Mouse (Mus musculus) midbrain, embryonic 14.5 days (tissue): ENCODE data around the gene Mrpl24. TPM values are rescaled to one million over a fixed set of nuclear protein-coding genes. Genes with fewer than 3 reads are reported as not detected.

Experiments used
- ATAC-seq: fragments of 200-750 bp; cut with Nextera tagmentation; 2 replicates; pipeline ENCODE4 v1.8.0; 2017; ENCODE audit warnings: moderate number of reproducible peaks, moderate library complexity; ENCODE audit not compliant: low FRiP score, low TSS enrichment
- DNase-seq: peaks from one replicate; pipeline ENCODE4 v3.0.0-alpha.2; 2015
- H3K27ac ChIP-seq: fragments of 300-500 bp; sonication (generic); replicated peaks from 2 replicates; pipeline ENCODE4 v1.5.1; 2014; ENCODE audit warnings: mild to moderate bottlenecking, low read depth, low read length, moderate library complexity
- H3K27me3 ChIP-seq: fragments of 300-500 bp; sonication (generic); 2 replicates; pipeline ENCODE4 v1.6.1; 2014; ENCODE audit warnings: low read length, control low read depth, mixed read lengths; ENCODE audit not compliant: control insufficient read depth, insufficient read depth
- H3K36me3 ChIP-seq: fragments of 300-500 bp; sonication (generic); 2 replicates; pipeline ENCODE4 v1.6.1; 2014; ENCODE audit warnings: low read length, control low read depth; ENCODE audit not compliant: control insufficient read depth, insufficient read depth
- H3K4me1 ChIP-seq: fragments of 300-500 bp; sonication (generic); 2 replicates; pipeline ENCODE4 v1.6.1; 2014; ENCODE audit warnings: mild to moderate bottlenecking, antibody characterized with exemption, low read length, control low read depth; ENCODE audit not compliant: control insufficient read depth, insufficient read depth
- H3K4me2 ChIP-seq: fragments of 300-500 bp; sonication (generic); 2 replicates; pipeline ENCODE4 v1.6.1; 2014; ENCODE audit warnings: mild to moderate bottlenecking, low read length, moderate library complexity
- H3K4me3 ChIP-seq: fragments of 300-500 bp; sonication (generic); replicated peaks from 2 replicates; pipeline ENCODE4 v1.5.1; 2014; ENCODE audit warnings: low read depth, low read length
- H3K9ac ChIP-seq: fragments of 300-500 bp; sonication (generic); replicated peaks from 2 replicates; pipeline ENCODE4 v1.6.1; 2014; ENCODE audit warnings: mild to moderate bottlenecking, low read length, moderate library complexity
- H3K9me3 ChIP-seq: fragments of 300-500 bp; sonication (generic); 2 replicates; pipeline ENCODE4 v1.6.1; 2016; ENCODE audit warnings: low read length, control low read depth, mixed read lengths; ENCODE audit not compliant: control insufficient read depth
- WGBS: fragments of 180-500 bp; shearing (Covaris S2); extraction: QIAGEN DNeasy Blood & Tissue Kit; methylation state at CpG from one replicate; pipeline ENCODE4 v1.1.7; 2014; 5-methylcytosine and 5-hydroxymethylcytosine counted together
- polyA plus RNA-seq: library from polyadenylated mRNA; unstranded; fragments of >200 nt; fragmentation: Nextera tagmentation; extraction: Ambion mirVana; gene quantifications from 2 replicates; pipeline ENCODE4 v1.2.1, GENCODE M21; 2014

Gene Mrpl24
- polyA plus RNA-seq, 1 experiment from 2014 or later, result 56.3 TPM

DNA sequence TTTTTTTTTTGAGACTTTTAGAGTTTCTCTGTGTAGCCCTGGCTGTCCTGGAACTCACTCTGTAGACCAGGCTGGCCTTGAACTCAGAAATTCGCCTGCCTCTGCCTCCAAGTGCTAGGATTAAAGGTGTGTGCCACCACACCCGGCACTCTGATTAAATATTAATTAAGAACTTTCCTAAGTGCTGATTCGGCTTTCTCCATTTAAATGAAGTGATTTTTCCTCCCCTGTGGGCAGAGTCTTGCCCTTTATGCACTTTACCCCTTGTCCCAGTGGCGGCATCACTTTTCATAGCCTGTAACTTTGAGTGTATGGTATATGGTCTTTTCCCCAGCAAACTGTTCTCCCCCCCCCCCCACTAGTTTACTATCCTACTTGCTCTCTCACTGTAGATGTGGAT is 15.9 kb downstream of the Mrpl24 start:
- H3K9ac ChIP-seq, result no peak overlapping the region
- H3K27me3 ChIP-seq, result no peaks in the 10 kb centered on the region
- peaks cover 63% of the 10 kb centered on the region for H3K36me3 ChIP-seq
- DNase-seq (no peak), ATAC-seq (no peak)
- H3K9me3 ChIP-seq, result no peaks in the 10 kb centered on the region
- WGBS, result 84% methylated on average over 4 of the region's 4 CpGs
- no peak overlapping the region for H3K4me3 ChIP-seq
- no peak overlapping the region for H3K4me2 ChIP-seq
- H3K27ac ChIP-seq, result no peak overlapping the region
- peaks cover 7% of the 10 kb centered on the region for H3K4me1 ChIP-seq

DNA sequence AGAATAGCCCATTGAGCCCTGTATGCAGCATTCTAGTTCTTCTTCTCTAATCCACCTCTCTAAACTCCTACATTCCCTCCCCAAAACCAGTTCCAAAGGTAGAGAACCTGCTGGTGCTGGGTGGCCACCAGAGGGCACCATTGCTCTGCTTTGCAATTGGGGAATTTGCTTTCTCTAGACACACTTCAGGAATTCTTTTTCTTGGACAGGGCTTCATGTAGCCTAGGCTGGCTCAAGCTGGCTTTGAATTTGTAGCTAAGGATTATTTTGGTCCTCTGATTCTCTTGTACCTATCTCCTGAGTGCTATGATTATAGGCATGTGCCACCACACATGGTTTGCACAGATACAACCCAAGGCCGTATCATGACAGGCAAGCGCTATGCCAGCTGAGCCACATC is 16.5 kb downstream of the Mrpl24 start:
- H3K4me2 ChIP-seq, result no peak overlapping the region
- peaks cover 69% of the 10 kb centered on the region for H3K36me3 ChIP-seq
- 90% methylated on average over 2 of the region's 2 CpGs for WGBS

DNA sequence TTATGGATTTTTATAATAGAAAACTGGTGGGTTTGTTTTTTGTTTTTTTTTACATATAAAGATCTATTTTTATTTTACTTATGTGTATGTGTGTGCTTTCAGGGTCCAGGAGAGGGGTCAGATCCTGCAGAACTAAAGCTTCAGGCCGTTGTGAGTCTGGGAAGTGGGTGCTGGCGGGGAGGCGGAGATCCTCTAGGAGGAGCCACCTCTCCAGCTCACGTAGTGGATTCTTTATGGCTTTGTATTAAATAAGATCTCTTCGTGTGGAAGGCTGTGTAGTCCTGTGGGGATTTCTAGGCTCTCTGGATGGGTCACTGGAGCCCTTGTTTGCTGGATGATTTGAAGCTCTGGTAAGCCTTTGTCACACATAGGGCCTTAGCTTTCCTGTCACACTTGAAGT is 21.3 kb downstream of the Mrpl24 start:
- no peak overlapping the region for H3K4me2 ChIP-seq
- no peaks in the 10 kb centered on the region for H3K27me3 ChIP-seq
- H3K27ac ChIP-seq, result no peak overlapping the region
- ATAC-seq, result no peak
- H3K4me3 ChIP-seq, result no peak overlapping the region
- peaks cover 69% of the 10 kb centered on the region for H3K36me3 ChIP-seq
- DNase-seq, result no peak
- no peak overlapping the region for H3K9ac ChIP-seq
- H3K9me3 ChIP-seq, result no peaks in the 10 kb centered on the region
- peaks cover 11% of the 10 kb centered on the region; the same call in 1 of the 2 replicates for H3K4me1 ChIP-seq
- WGBS, result 57% methylated on average over 5 of the region's 5 CpGs

More for the DNA sequence above, 16.5 kb downstream of the Mrpl24 start:
- DNase-seq (peak; percentile 93), ATAC-seq (peak; percentile 50; the same call in 1 of the 2 replicates)
- Histone ChIP-seq H3K4me3 (no peak overlapping the region), H3K4me1 (peaks cover 6% of the 10 kb centered on the region), H3K9me3 (no peaks in the 10 kb centered on the region), H3K27me3 (no peaks in the 10 kb centered on the region), H3K9ac (peak overlapping the region; percentile 9; the same call in 1 of the 2 replicates), H3K27ac (no peak overlapping the region)

DNA sequence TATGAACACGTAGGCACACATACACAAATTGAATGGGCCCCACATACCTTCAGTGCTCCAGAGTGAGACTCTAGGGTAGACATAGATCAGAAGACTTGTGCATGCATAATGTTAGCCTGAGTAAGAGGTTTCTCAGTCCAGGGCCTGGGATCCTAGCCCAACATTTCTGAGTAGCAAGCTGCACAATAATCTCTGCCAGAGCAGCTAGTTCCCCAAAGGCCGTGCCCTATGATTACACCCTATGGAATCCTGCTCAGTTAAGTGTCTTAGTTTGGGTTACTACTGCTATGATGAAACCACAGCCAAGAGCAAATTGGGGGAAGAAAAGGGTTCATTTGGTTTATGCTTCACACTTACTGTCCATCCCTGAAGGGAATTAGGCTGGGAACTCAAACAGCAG is 23.2 kb downstream of the Mrpl24 start:
- no peak overlapping the region for H3K4me2 ChIP-seq
- H3K4me3 ChIP-seq, result no peak overlapping the region
- 93% methylated on average over 2 of the region's 2 CpGs for WGBS
- ATAC-seq, result no peak
- peaks cover 63% of the 10 kb centered on the region for H3K36me3 ChIP-seq
- H3K27me3 ChIP-seq, result no peaks in the 10 kb centered on the region
- H3K9me3 ChIP-seq, result no peaks in the 10 kb centered on the region
- H3K4me1 ChIP-seq, result peaks cover 28% of the 10 kb centered on the region
- DNase-seq, result no peak
- H3K9ac ChIP-seq, result no peak overlapping the region
- H3K27ac ChIP-seq, result no peak overlapping the region

DNA sequence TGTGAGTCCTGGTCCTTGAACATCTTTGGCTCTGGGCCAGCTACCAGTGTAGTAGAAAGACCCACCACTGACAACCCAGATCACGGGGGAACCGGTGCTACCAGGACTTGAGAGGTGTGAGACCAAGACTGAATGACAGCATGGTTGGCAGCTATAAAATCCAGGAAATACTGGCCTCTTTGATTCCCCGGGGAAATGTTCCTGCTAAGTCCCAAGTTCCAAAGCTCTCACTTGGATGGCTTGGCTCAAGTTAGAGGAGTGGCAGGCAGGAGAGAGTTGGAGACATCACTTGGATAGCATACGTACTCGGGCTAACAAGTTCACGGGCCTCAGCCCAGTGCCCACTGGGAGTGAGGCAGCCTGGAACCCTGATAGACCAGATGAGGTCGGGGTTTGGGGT is 24.3 kb downstream of the Mrpl24 start:
- H3K27me3 ChIP-seq, result no peaks in the 10 kb centered on the region
- DNase-seq (no peak), ATAC-seq (no peak)
- no peak overlapping the region for H3K4me3 ChIP-seq
- no peak overlapping the region for H3K4me2 ChIP-seq
- peaks cover 52% of the 10 kb centered on the region for H3K36me3 ChIP-seq
- no peak overlapping the region for H3K9ac ChIP-seq
- no peak overlapping the region for H3K27ac ChIP-seq
- 86% methylated on average over 7 of the region's 7 CpGs for WGBS
- peaks cover 39% of the 10 kb centered on the region for H3K4me1 ChIP-seq
- no peaks in the 10 kb centered on the region for H3K9me3 ChIP-seq

DNA sequence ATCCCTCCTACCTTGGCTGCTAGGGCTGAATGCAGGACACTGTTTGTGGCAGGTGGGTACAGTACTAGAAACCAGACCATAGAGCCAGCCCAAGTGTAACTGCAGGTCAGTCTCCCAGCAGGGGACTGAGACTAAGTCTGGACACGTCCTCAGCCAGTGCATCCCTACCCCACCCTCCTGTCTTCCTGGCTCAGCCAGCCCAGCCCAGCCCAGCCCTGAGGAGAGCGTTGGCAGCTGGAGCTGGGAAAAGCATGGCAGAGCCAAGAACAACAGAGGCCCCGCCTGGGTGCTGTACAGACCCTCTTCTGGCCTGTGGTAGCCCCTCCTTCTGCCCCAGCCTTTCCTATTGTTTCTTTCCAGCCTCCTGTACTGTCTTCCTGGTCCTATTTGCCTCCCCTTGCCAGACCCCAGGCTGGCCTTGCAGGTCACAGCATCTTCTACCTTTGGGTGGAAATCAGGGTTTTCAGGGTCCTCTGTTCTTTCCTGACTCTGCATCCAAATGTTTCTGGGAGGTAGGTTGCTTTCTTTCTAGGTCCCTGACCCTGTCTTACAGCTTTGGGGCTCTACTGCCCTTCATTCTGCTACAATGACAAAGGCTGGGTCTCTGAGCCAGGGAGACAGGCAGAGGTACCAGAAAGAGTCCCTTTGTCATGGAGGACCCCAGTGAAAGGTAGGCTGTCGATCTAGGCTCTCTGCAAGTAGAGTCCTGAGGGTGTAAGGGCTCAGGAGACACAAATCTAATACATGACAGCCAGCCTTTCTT is 25.7 kb downstream of the Mrpl24 start:
- Histone ChIP-seq H3K36me3 (peaks cover 38% of the 10 kb centered on the region), H3K4me2 (no peak overlapping the region), H3K27ac (0 out of 2 replicates have a peak overlapping the region, but pooled peaks have one; percentile 45), H3K4me3 (no peak overlapping the region), H3K9me3 (no peaks in the 10 kb centered on the region), H3K4me1 (peaks cover 54% of the 10 kb centered on the region), H3K27me3 (no peaks in the 10 kb centered on the region), H3K9ac (no peak overlapping the region)
- 7% methylated on average over 4 of the region's 4 CpGs for WGBS
- ATAC-seq, result peak; percentile 43; the same call in 1 of the 2 replicates
- peak; percentile 29 for DNase-seq

DNA sequence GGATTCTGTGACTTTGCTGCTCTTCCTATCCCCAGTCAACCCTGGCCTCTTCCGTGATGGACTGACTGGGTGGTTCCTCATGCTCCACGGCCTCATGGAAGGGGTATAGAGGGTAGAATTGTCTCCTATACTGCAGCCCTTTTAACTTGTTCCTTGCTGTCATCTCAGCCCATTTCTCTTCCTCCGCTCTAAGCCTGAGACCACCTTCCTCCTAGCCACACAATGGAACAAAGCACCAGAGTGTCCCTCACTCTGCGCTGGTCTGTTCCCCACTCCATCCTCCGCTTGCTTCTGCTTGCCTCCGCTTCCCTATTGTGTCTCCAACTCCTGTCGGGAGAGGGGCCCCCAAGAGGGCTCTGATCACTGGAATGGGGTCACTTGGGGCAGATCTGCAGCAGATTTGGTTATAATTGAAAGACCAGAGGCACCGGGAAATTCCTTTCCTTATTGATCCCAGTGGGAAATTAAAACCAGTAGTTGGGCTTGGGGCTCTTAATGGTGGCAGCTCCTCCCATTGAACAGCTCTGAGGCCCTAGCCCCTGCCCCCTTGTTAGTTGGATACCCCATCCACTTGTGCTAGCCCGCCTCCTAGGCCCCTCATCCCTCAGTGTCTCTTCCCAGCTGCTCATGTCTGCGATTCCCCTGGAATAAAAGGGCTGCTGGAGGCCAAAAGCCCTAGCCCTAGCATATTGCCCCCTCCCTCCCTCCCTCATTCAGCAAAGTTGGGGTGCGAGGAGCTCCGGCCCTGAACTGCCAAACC is 26.7 kb downstream of the Mrpl24 start:
- H3K27me3 ChIP-seq, result no peaks in the 10 kb centered on the region
- H3K9ac ChIP-seq, result no peak overlapping the region
- WGBS, result 10% methylated on average over 12 of the region's 12 CpGs
- no peak for ATAC-seq
- peaks cover 59% of the 10 kb centered on the region for H3K4me1 ChIP-seq
- H3K9me3 ChIP-seq, result no peaks in the 10 kb centered on the region
- peak; percentile 24 for DNase-seq
- no peak overlapping the region for H3K4me3 ChIP-seq
- no peak overlapping the region for H3K4me2 ChIP-seq
- H3K36me3 ChIP-seq, result peaks cover 28% of the 10 kb centered on the region
- H3K27ac ChIP-seq, result 0 out of 2 replicates have a peak overlapping the region, but pooled peaks have one; percentile 16

DNA sequence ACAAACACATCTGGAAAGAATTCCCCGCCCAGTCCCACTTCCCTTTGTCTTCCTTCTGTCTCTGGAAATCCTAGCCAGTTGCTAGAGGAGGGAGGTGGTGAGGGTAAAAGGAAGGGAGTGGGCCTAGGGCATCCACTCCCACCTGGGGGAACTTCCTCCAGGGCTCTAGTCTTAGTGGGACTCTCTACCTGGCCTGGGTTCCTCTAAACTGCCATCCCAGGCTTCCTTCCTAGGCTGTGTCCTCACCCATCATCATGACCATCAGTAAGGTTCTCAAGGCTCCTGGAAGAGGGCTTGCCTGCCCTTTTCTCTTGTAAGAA is 27.2 kb downstream of the Mrpl24 start:
- H3K36me3 ChIP-seq, result peaks cover 23% of the 10 kb centered on the region
- H3K27me3 ChIP-seq, result no peaks in the 10 kb centered on the region
- DNase-seq, result peak; percentile 14
- H3K4me2 ChIP-seq, result no peak overlapping the region
- peak overlapping the region; percentile 21; the same call in 1 of the 2 replicates for H3K9ac ChIP-seq
- 0 out of 2 replicates have a peak overlapping the region, but pooled peaks have one; percentile 20 for H3K27ac ChIP-seq
- no peaks in the 10 kb centered on the region for H3K9me3 ChIP-seq
- no peak for ATAC-seq
- 29% methylated on average over 1 of the region's 1 CpGs for WGBS
- no peak overlapping the region for H3K4me3 ChIP-seq
- H3K4me1 ChIP-seq, result peaks cover 59% of the 10 kb centered on the region
